Mouse (Mus musculus): Measurements from ENCODE around the gene A730061H03Rik. TPM values are rescaled to one million over a fixed set of nuclear protein-coding genes. Genes with fewer than 3 reads are reported as not detected.

A730061H03Rik gene
- polyA plus RNA-seq (2012; rRNA removed): 2.1 and 2.3 TPM in 2 replicates

DNA sequence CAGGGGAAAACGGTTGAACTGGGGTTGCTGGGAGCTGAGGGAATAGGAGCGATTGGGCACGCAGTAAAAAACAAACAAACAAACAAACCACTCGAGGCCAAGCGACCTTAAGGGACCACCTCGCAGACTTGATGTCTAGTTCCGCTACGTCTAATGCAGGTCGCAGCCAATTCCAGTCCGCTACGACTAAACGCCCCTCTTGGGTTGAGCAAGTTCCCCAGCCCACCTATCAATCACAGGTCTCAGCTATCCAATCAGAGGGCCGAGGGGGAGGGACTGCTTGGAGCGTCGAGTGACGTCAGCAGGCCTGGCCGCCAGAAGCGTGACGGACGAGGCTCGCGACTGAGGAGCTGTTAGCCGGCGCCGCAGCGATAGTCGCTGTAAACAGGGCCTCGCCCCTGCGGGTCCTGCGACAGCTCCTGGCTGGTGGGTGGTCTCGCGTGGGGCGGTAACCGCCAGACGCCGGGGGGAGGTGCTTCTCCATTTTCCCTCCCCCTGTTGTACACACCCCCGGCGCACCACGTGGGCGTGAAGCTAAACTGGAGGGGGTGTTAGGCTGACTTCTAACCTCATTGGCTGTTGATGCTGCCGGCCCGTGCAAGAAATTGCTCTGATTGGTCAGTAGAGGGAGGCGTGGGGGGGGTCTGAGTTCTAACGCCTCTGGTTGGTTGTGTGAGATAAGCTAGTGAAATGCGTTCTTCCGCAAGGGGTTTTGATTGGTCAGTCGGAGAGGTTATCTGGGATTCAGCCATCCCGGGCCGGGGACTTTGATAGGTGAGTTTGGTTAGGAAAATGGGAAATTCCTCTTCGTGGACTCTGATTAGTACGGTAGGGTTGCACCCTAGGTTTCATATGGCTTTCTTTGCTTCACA, at the start of gene A730061H03Rik:
TSS of gene A730061H03Rik (minus strand) at position 205 of the 872 bp plus-strand sequence.
- peak within 1 kb of the TSS; percentile 96 for H3K27ac ChIP-seq (ENCODE audit: control insufficient read depth, insufficient read depth, low read depth, low read length)
- no peak for TF ChIP-seq CTCF (IDR thresholded peaks at IDR 0.05; ENCODE audit: control insufficient read depth, insufficient read depth, insufficient replicate concordance, low read depth, low read length)
- peak; percentile 65 for TF ChIP-seq POLR2A (IDR thresholded peaks at IDR 0.05; ENCODE audit: control insufficient read depth, low read depth, low read length)
- H3K27me3 ChIP-seq (ENCODE audit: control insufficient read depth, insufficient read depth, low read length): no peaks in the 10 kb centered on the region
- H3K4me3 ChIP-seq (ENCODE audit: control insufficient read depth, low read depth, low read length): peak within 1 kb of the TSS; percentile 89
- peaks cover 6% of the 10 kb centered on the region for H3K36me3 ChIP-seq (ENCODE audit: control insufficient read depth, insufficient read depth, low read length)
- peaks cover 12% of the 10 kb centered on the region for H3K4me1 ChIP-seq (ENCODE audit: control insufficient read depth, insufficient read depth, low read length)

DNA sequence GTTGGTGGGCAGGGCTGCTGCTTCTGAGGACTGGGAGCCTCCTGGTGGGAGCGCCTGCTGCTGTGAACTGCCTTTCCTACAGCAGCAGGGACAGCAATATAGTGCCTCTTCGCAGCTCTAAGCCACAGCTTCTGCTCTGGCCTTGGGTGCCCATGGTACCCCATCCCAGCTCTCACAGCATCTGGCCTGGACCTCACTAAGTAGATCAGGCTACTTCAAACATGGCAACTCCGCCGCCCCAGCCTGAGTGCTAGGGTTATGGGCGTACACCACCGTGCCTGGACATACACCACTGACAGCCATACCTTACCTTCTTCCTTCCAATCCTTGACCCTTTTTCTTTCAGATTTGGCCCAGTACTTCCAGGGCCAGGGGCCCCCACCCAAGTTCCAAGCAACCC, 48.1 kb upstream of the A730061H03Rik start:
- no peak overlapping the region for H3K27ac ChIP-seq (ENCODE audit: control insufficient read depth, insufficient read depth, low read depth, low read length)
- no peak for TF ChIP-seq POLR2A (IDR thresholded peaks at IDR 0.05; ENCODE audit: control insufficient read depth, low read depth, low read length)
- TF ChIP-seq CTCF (IDR thresholded peaks at IDR 0.05; ENCODE audit: control insufficient read depth, insufficient read depth, insufficient replicate concordance, low read depth, low read length): no peak
- H3K4me3 ChIP-seq (ENCODE audit: control insufficient read depth, low read depth, low read length): no peak overlapping the region
- no peaks in the 10 kb centered on the region for H3K27me3 ChIP-seq (ENCODE audit: control insufficient read depth, insufficient read depth, low read length)
- H3K4me1 ChIP-seq (ENCODE audit: control insufficient read depth, insufficient read depth, low read length): no peaks in the 10 kb centered on the region; the same call in 1 of the 2 replicates
- no peaks in the 10 kb centered on the region for H3K36me3 ChIP-seq (ENCODE audit: control insufficient read depth, insufficient read depth, low read length)

DNA sequence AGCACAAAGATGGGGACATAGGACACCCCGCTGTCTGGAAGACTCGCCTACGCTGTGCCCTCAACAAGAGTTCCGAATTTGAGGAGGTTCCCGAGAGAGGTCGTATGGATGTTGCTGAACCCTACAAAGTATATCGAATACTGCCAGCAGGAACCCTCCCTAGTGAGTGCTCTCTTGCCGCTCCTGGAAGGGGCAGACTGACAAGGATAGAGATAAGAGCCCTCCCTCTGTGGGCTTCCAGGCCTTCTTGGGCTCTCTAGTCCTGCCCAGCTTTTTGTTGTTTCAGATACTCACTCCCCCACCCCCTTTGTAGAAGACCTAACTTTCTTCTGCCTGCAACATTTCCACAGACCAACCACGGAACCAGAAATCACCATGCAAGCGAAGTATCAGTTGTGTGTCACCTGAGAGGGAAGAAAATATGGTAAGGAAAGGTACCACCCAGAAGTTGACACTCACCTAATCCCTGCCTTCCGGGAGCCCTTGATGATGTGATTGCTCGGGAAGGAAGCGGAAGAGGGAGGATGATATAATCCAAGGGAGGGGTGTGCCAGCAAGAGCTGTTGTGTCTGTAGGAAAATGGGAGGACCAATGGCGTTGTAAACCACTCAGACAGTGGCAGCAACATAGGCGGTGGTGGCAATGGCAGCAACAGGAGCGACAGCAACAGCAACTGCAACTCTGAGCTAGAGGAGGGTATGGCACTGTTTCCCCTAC, 45.7 kb upstream of the A730061H03Rik start:
- H3K4me1 ChIP-seq (ENCODE audit: control insufficient read depth, insufficient read depth, low read length): no peaks in the 10 kb centered on the region; the same call in 1 of the 2 replicates
- no peak overlapping the region for H3K4me3 ChIP-seq (ENCODE audit: control insufficient read depth, low read depth, low read length)
- H3K36me3 ChIP-seq (ENCODE audit: control insufficient read depth, insufficient read depth, low read length): no peaks in the 10 kb centered on the region
- TF ChIP-seq CTCF (IDR thresholded peaks at IDR 0.05; ENCODE audit: control insufficient read depth, insufficient read depth, insufficient replicate concordance, low read depth, low read length): no peak
- TF ChIP-seq POLR2A (IDR thresholded peaks at IDR 0.05; ENCODE audit: control insufficient read depth, low read depth, low read length): no peak
- H3K27ac ChIP-seq (ENCODE audit: control insufficient read depth, insufficient read depth, low read depth, low read length): no peak overlapping the region
- no peaks in the 10 kb centered on the region for H3K27me3 ChIP-seq (ENCODE audit: control insufficient read depth, insufficient read depth, low read length)

DNA sequence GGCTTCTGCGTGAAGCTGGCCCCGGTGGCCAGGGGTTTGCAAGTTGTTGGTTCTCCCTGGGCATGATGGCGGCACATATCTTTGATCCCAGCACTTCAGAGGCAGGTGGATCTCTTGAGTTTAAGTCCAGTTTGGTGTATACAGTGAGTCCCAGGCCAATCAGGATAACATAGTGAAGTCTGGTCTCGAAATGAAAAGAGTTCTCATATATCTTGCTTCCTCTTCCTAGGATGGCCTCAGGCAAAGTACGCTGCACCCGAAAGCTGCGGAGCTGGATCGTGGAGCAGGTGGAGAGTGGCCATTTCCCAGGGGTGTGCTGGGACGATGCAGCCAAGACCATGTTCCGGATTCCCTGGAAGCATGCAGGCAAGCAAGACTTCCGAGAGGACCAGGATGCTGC, 44.6 kb upstream of the A730061H03Rik start:
- H3K36me3 ChIP-seq (ENCODE audit: control insufficient read depth, insufficient read depth, low read length): no peaks in the 10 kb centered on the region
- no peak overlapping the region for H3K27ac ChIP-seq (ENCODE audit: control insufficient read depth, insufficient read depth, low read depth, low read length)
- no peak overlapping the region for H3K4me3 ChIP-seq (ENCODE audit: control insufficient read depth, low read depth, low read length)
- TF ChIP-seq CTCF (IDR thresholded peaks at IDR 0.05; ENCODE audit: control insufficient read depth, insufficient read depth, insufficient replicate concordance, low read depth, low read length) (no peak), POLR2A (IDR thresholded peaks at IDR 0.05; ENCODE audit: control insufficient read depth, low read depth, low read length) (no peak)
- no peaks in the 10 kb centered on the region for H3K27me3 ChIP-seq (ENCODE audit: control insufficient read depth, insufficient read depth, low read length)
- no peaks in the 10 kb centered on the region; the same call in 1 of the 2 replicates for H3K4me1 ChIP-seq (ENCODE audit: control insufficient read depth, insufficient read depth, low read length)

DNA sequence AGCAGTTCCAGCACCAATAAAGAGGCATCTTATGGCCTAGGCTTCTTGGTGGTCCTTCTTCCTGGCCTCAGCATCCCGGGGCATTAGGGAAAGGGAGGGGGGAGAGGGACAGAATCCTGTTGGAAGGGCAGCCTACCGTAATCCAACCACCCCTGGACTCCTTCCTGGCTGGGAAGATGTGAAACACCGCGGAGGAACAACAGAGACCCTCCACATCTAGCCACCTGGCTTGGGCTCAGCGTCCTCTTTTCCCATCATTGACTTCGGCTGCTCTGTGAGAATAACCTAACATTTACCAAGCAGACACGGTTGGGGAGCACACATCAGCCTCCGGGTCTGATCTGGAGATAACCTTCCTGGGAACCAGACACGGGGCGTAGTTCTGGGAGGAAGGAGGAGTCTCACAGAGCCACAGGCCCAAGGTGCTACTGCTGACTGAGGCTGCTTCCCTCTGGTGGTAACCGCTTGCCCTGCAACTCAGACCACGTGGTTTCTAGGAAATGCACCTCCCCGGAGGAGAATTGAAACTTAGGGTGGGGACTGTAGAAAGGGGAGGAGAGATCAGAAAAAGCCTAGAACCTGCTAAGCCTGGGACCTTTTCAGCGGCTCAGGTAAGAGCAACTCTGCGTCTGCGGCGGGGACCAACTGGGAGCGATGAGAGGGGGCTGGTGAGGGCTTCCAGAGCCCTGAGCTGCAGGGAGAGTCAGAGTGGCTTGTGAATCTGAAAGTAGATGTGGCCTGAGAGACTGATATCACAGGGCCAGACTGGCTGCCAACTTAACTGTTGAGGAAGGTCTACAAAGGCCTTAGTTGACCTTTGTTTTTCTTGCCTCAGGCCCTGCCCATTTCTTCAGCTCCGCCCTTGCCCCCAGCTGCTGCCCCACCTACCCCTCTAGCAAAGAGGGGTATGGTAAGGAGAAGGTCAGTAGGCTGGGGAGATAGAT, 43.7 kb upstream of the A730061H03Rik start:
- Histone ChIP-seq H3K36me3 (ENCODE audit: control insufficient read depth, insufficient read depth, low read length) (no peaks in the 10 kb centered on the region), H3K4me1 (ENCODE audit: control insufficient read depth, insufficient read depth, low read length) (no peaks in the 10 kb centered on the region; the same call in 1 of the 2 replicates), H3K27me3 (ENCODE audit: control insufficient read depth, insufficient read depth, low read length) (no peaks in the 10 kb centered on the region), H3K27ac (ENCODE audit: control insufficient read depth, insufficient read depth, low read depth, low read length) (peak overlapping the region; percentile 86), H3K4me3 (ENCODE audit: control insufficient read depth, low read depth, low read length) (peak overlapping the region; percentile 75)
- peak; percentile 76; the same call in 1 of the 2 replicates for TF ChIP-seq CTCF (IDR thresholded peaks at IDR 0.05; ENCODE audit: control insufficient read depth, insufficient read depth, insufficient replicate concordance, low read depth, low read length)
- no peak for TF ChIP-seq POLR2A (IDR thresholded peaks at IDR 0.05; ENCODE audit: control insufficient read depth, low read depth, low read length)

DNA sequence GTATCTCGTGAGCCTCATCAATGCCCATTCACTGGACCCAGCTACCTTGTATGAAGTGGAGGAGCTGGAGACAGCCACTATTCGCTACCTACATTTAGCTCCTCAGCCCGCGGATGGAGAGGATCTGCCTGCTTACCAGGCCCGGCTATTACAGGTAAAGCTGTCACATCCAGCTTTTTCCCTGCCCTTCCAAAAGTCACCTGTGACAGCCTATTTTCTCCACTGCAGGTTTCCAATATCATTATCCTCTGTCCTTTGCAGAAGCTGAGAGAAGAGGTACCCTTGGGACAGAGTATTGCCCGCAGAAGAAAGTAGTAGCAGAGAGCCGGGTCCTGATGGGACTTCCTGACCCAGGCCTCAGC, 43.0 kb upstream of the A730061H03Rik start, which contains the start of gene Irf9:
TSS of gene Irf9 (plus strand) at position 301 of the 362 bp plus-strand sequence.
- TF ChIP-seq CTCF (IDR thresholded peaks at IDR 0.05; ENCODE audit: control insufficient read depth, insufficient read depth, insufficient replicate concordance, low read depth, low read length) (no peak), POLR2A (IDR thresholded peaks at IDR 0.05; ENCODE audit: control insufficient read depth, low read depth, low read length) (no peak)
- H3K4me1 ChIP-seq (ENCODE audit: control insufficient read depth, insufficient read depth, low read length): no peaks in the 10 kb centered on the region; the same call in 1 of the 2 replicates
- no peaks in the 10 kb centered on the region for H3K36me3 ChIP-seq (ENCODE audit: control insufficient read depth, insufficient read depth, low read length)
- H3K27ac ChIP-seq (ENCODE audit: control insufficient read depth, insufficient read depth, low read depth, low read length): peak within 1 kb of the TSS; percentile 86
- peak within 1 kb of the TSS; percentile 75 for H3K4me3 ChIP-seq (ENCODE audit: control insufficient read depth, low read depth, low read length)
- no peaks in the 10 kb centered on the region for H3K27me3 ChIP-seq (ENCODE audit: control insufficient read depth, insufficient read depth, low read length)

All from testis, adult 2 months (tissue).